Mouse (Mus musculus): ENCODE data around the gene Olfr1314. TPM values are rescaled to one million over a fixed set of nuclear protein-coding genes. Genes with fewer than 3 reads are reported as not detected.

Olfr1314 gene
- polyA plus RNA-seq (2017; shearing (Covaris generic)) = not detected

DNA sequence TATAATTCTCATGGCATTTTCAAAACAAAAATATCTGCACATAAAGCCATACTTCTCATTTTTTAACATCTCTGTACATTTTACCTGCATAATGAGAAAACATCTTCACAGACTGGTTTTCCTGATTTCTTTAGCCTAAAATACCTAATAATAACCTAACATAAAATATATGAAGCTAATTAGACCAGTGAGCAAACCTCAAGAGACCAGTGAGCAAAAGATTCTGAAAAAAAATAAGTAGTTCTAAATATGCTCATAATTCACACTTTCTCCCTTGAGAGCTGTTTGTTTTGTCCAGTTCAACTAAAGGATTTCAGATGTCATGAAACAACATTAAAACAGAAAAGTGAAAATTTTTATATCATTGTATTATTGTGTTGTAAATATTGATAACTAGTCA, at the start of gene Olfr1314:
Gene Olfr1314 (minus strand): TSS at position 101 of the 400 bp plus-strand sequence.

DNA sequence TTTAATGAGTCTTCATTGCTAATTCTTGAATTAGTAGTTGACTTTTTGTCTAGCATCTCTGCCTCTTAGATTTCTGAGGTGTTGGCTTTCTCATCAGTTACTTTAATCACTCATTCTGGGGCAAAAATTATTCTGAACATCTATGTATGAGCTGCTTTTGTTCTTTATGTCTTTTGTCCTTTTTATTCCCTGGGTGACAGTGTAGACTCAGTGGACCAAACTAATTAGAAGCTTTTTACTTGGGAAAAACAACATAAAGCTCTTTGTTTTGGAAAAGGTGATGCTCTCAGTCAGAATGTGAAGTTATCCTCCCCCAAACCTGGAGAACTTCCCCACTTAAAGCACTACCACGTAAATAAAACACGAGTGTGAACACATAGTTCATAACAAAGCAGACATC, 43.4 kb upstream of the Olfr1314 start, which contains the start of gene Olfr1317:
Gene Olfr1317 (plus strand): TSS at position 301 of the 400 bp plus-strand sequence.

DNA sequence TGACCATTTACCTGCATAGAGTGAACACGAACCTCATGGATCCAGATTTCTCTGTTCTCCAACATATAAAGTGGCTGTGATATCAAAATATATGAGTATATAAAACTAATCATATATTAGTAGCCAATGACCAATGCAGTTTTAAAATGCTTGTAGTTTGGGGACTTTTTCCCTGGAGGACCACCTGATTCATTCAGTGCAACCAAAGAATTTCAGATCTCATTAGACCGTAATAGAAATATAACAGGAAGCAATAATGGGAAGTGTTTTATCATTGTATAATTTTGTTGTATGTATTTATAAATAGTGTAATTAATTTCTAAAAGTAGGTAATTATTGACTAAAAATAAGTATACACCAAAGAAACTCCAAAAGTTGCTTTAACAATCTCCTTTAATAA, 38.3 kb upstream of the Olfr1314 start, which contains the start of gene Olfr1316:
Gene Olfr1316 (minus strand): TSS at position 101 of the 400 bp plus-strand sequence.

DNA sequence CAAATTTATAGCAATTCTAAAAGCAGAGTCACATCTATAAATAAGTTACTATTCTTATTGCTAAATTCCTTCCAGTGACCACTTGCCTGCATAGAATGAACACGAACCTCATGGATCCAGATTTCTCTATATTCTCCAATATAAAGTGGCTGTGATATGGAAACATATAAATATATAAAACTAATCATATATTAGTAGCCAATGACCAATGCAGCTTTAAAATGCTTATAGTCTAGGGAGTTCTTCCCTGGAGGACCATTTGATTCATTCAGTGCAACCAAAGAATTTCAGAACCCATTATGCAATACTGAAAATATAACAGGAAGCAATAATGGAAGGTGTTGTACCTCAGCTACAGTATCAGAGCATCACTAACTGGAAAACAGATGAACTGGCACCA, 18.8 kb upstream of the Olfr1314 start, which contains the start of gene Olfr1315-ps1:
Gene Olfr1315-ps1 (minus strand): TSS at position 101 of the 400 bp plus-strand sequence.

DNA sequence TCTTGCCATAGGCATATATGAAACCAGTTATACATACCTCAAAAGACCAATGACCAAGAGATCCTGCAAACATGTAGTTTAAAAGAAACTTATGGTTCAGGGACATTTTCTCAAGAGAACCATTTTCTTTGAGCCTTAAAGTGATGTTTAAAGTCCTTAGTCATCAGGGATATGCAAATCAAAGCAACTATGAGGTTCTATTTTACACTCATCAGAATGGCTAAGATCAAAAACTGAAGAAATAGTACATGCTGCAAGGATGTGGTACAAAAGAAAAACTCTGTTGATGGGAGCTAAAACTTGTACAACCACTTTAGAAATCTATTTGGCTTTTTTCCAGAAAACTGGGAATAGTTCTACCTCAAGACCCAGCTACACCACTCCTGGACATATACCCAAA, 18.8 kb downstream of the Olfr1314 start, which contains the start of gene Olfr1313:
Gene Olfr1313 (minus strand): TSS at position 101 of the 400 bp plus-strand sequence.

DNA sequence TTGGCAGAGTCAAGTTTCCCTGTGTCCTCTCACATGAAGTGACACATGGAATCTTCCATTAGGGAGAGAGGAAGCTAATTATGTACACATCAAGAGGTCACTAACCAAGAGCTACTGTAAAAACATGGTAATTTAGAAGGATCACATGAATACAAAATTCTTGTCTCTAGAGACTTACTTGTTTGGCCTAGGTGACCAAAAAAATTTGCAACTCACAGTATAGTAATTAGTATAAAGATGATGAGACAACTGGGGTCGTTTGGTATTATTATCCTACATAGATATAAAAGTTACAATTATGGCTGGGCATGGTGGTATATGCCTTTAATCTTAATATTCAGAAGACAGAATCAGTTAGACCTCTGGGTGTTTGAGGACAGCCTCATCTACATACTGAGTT, 46.4 kb downstream of the Olfr1314 start, which contains the start of gene Olfr1312:
Gene Olfr1312 (minus strand): TSS at position 101 of the 400 bp plus-strand sequence.

Other genes starting within 250 kb of the Olfr1314 start
- not detected for gene Olfr1305, start 219.6 kb downstream of the Olfr1314 start, polyA plus RNA-seq (2017; shearing (Covaris generic))
- not detected for gene Olfr1306, start 180.5 kb downstream of the Olfr1314 start, polyA plus RNA-seq (2017; shearing (Covaris generic))
- gene Olfr1307, start 147.3 kb downstream of the Olfr1314 start, polyA plus RNA-seq (2017; shearing (Covaris generic)) = under 1 TPM; 0.05 to 0.11 TPM
- under 1 TPM in 1 of 2 experiments, not detected in 1; 0.11 TPM for gene Olfr1308, start 131.8 kb downstream of the Olfr1314 start, polyA plus RNA-seq (2017; shearing (Covaris generic))
- not detected for gene Olfr1309, start 106.5 kb downstream of the Olfr1314 start, polyA plus RNA-seq (2017; shearing (Covaris generic))
- gene Olfr1310, start 84.1 kb downstream of the Olfr1314 start, polyA plus RNA-seq (2017; shearing (Covaris generic)) = under 1 TPM; 0.04 to 0.05 TPM
- under 1 TPM in 1 of 2 experiments, not detected in 1; 0.09 TPM for gene Olfr1311, start 72.4 kb downstream of the Olfr1314 start, polyA plus RNA-seq (2017; shearing (Covaris generic))
- gene Olfr1312, start 46.5 kb downstream of the Olfr1314 start, polyA plus RNA-seq (2017; shearing (Covaris generic)) = under 1 TPM in 1 of 2 experiments, not detected in 1; 0.10 TPM
- not detected for gene Olfr1313, start 18.9 kb downstream of the Olfr1314 start, polyA plus RNA-seq (2017; shearing (Covaris generic))
- not detected for gene Olfr1315-ps1, start 18.7 kb upstream of the Olfr1314 start, polyA plus RNA-seq (2017; shearing (Covaris generic))
- not detected for gene Olfr1316, start 38.2 kb upstream of the Olfr1314 start, polyA plus RNA-seq (2017; shearing (Covaris generic))
- under 1 TPM in 1 of 2 experiments, not detected in 1; 0.07 TPM for gene Olfr1317, start 43.5 kb upstream of the Olfr1314 start, polyA plus RNA-seq (2017; shearing (Covaris generic))
- gene Olfr1318, start 57.4 kb upstream of the Olfr1314 start, polyA plus RNA-seq (2017; shearing (Covaris generic)) = under 1 TPM in 1 of 2 experiments, not detected in 1; 0.05 TPM
- 100 to 1,000 TPM in 1 of 2 experiments, 10 to 100 TPM in 1; 46.0 to 104 TPM for gene Lpcat4, start 142.7 kb upstream of the Olfr1314 start, polyA plus RNA-seq (2017; shearing (Covaris generic))
- gene Nutm1, start 162.5 kb upstream of the Olfr1314 start, polyA plus RNA-seq (2017; shearing (Covaris generic)) = under 1 TPM; 0.04 to 0.22 TPM
- gene Nop10, start 165.1 kb upstream of the Olfr1314 start, polyA plus RNA-seq (2017; shearing (Covaris generic)) = 100 to 1,000 TPM; 111 to 182 TPM
- 10 to 100 TPM; 45.4 to 84.5 TPM for gene Slc12a6, start 169.0 kb upstream of the Olfr1314 start, polyA plus RNA-seq (2017; shearing (Covaris generic))
- gene Gm21985, start 169.5 kb upstream of the Olfr1314 start, polyA plus RNA-seq (2017; shearing (Covaris generic)) = not detected

Measured in activated CD4-positive, CD25-positive, alpha-beta regulatory T cell (primary cell).